In genomic region chr12:91793266-91793665, GRCm38 (mm10) we compare ENCODE assay signal across 21 mouse cellular contexts. TPM values are rescaled to one million over a fixed set of nuclear protein-coding genes. Genes with fewer than 3 reads are reported as not detected.
DNase-seq lines count a peak whose midpoint lies in the region; ATAC-seq and TF ChIP-seq lines count a peak whose summit lies in the region.
"Had no signal": no experiment of that assay in that cellular context is flagged by ENCODE, and none has a peak within 500 bp of the region (broad histone marks: within the 10 kb centered on the region; RNA-seq: fewer than 3 reads in every experiment).

No protein-coding gene starts in this region.

- H3K9me3 ChIP-seq in liver, embryonic 11.5 days (ENCODE audit: control insufficient read depth, low read length), result no peaks in the 10 kb centered on the region
- H3K9me3 ChIP-seq in liver, embryonic 12.5 days (replicated peaks), result no peaks in the 10 kb centered on the region
- H3K9me3 ChIP-seq in G1E (replicated peaks), result no peaks in the 10 kb centered on the region
- H3K9me3 ChIP-seq: embryonic facial prominence, embryonic 12.5 days; forebrain, embryonic 12.5 days; heart, embryonic 12.5 days; hindbrain, embryonic 10.5 days; intestine, embryonic 15.5 days had no signal

- TF ChIP-seq CTCF in G1E (IDR thresholded peaks at IDR 0.05; ENCODE audit: low read depth, low read length), result no peak

- 0 out of 2 replicates have a peak, but pooled peaks have one; percentile 41 for ATAC-seq in liver, embryonic 11.5 days (replicated peaks; ENCODE audit: low FRiP score)
- ATAC-seq in liver, embryonic 12.5 days, result no peak
- ATAC-seq in G1E (ENCODE audit: extremely low read depth, insufficient number of reproducible peaks, low FRiP score, poor library complexity, severe bottlenecking), result 0 out of 2 replicates have a peak, but pooled peaks have one; percentile 37
- ATAC-seq: activated CD4-positive, CD25-positive, alpha-beta regulatory T cell, adult 4 months; forebrain, postnatal 0 days; intestine, embryonic 15.5 days had no signal

- WGBS in liver, embryonic 11.5 days, result 74% methylated on average over 8 of the region's 8 CpGs
- 64% methylated on average over 8 of the region's 8 CpGs for WGBS in liver, embryonic 12.5 days (ENCODE audit: insufficient replicate concordance)

- no peak overlapping the region for H3K9ac ChIP-seq in liver, embryonic 11.5 days (ENCODE audit: low read depth, low read length)
- no peak overlapping the region for H3K9ac ChIP-seq in liver, embryonic 12.5 days
- H3K9ac ChIP-seq: embryonic facial prominence, embryonic 12.5 days; forebrain, embryonic 12.5 days; forebrain, postnatal 0 days; heart, embryonic 12.5 days; hindbrain, embryonic 14.5 days; intestine, embryonic 15.5 days had no signal

- H3K4me1 ChIP-seq in liver, embryonic 11.5 days (replicated peaks; ENCODE audit: control insufficient read depth, insufficient read depth, low read length), result no peaks in the 10 kb centered on the region
- 0 out of 2 replicates have a peak, but pooled peaks cover 2% of the 10 kb centered on the region for H3K4me1 ChIP-seq in liver, embryonic 12.5 days
- H3K4me1 ChIP-seq in G1E (ENCODE audit: insufficient read depth, low read depth, low read length), result peaks cover 33% of the 10 kb centered on the region
- H3K4me1 ChIP-seq: embryonic facial prominence, embryonic 12.5 days; forebrain, embryonic 12.5 days; hindbrain, embryonic 10.5 days; intestine, embryonic 15.5 days had no signal

- H3K4me3 ChIP-seq in liver, embryonic 11.5 days (ENCODE audit: low read depth, low read length), result no peak overlapping the region
- no peak overlapping the region for H3K4me3 ChIP-seq in liver, embryonic 12.5 days
- H3K4me3 ChIP-seq in G1E (ENCODE audit: low read depth, low read length), result no peak overlapping the region
- H3K4me3 ChIP-seq: embryonic facial prominence, embryonic 12.5 days; forebrain, embryonic 12.5 days; heart, embryonic 12.5 days; hindbrain, embryonic 10.5 days; intestine, embryonic 15.5 days had no signal

- no peaks in the 10 kb centered on the region for H3K27me3 ChIP-seq in liver, embryonic 11.5 days (replicated peaks; ENCODE audit: control insufficient read depth, insufficient read depth, low read length)
- H3K27me3 ChIP-seq in liver, embryonic 12.5 days (replicated peaks), result no peaks in the 10 kb centered on the region
- H3K27me3 ChIP-seq in G1E (ENCODE audit: insufficient read depth, low read length), result peaks cover 14% of the 10 kb centered on the region
- H3K27me3 ChIP-seq: embryonic facial prominence, embryonic 12.5 days; intestine, embryonic 15.5 days had no signal

- no peaks in the 10 kb centered on the region for H3K36me3 ChIP-seq in liver, embryonic 11.5 days (ENCODE audit: control insufficient read depth, insufficient read depth, low read length)
- H3K36me3 ChIP-seq in liver, embryonic 12.5 days, result no peaks in the 10 kb centered on the region
- no peaks in the 10 kb centered on the region for H3K36me3 ChIP-seq in G1E (replicated peaks)
- H3K36me3 ChIP-seq: embryonic facial prominence, embryonic 12.5 days; forebrain, embryonic 12.5 days; heart, embryonic 12.5 days; hindbrain, embryonic 10.5 days; intestine, embryonic 15.5 days had no signal

- no peak overlapping the region for H3K4me2 ChIP-seq in liver, embryonic 11.5 days
- H3K4me2 ChIP-seq in liver, embryonic 12.5 days, result no peak overlapping the region
- H3K4me2 ChIP-seq: embryonic facial prominence, embryonic 12.5 days; forebrain, embryonic 12.5 days; heart, embryonic 12.5 days; hindbrain, embryonic 14.5 days; intestine, embryonic 15.5 days had no signal

- H3K27ac ChIP-seq in liver, embryonic 11.5 days (ENCODE audit: low read depth, low read length), result no peak overlapping the region
- no peak overlapping the region for H3K27ac ChIP-seq in liver, embryonic 12.5 days
- H3K27ac ChIP-seq: embryonic facial prominence, embryonic 12.5 days; forebrain, embryonic 12.5 days; hindbrain, embryonic 10.5 days; hindbrain, embryonic 14.5 days; intestine, embryonic 15.5 days had no signal

- DNase-seq in liver, embryonic 11.5 days (ENCODE audit: low spot score), result no peak
- DNase-seq in G1E (ENCODE audit: low spot score) (no peak), adipocyte (ENCODE audit: low spot score) (no peak)
- peak; percentile 17 for DNase-seq in c-Kit-positive CD71-positive TER-119-negative erythroid progenitor cells, embryonic 14.5 days (ENCODE audit: low read depth)
- no peak for DNase-seq in urinary bladder, postnatal 25 days (ENCODE audit: low spot score)
- no peak for DNase-seq in lung, postnatal 25 days (ENCODE audit: low spot score)
- DNase-seq: adrenal gland, adult 2 months; cerebellum, adult 11 months; cerebellum, adult 8-10 months; cerebellum, postnatal 14 days; embryo, embryonic 11 days; forebrain, postnatal 0 days; gastrocnemius, postnatal 14 days had no signal

RNA-seq across cellular contexts. Expression of gene Ston2, which starts 5.1 kb away (rescaled TPM):
- polyA plus RNA-seq in liver, embryonic 11.5 days (2014; fragmentation: Nextera tagmentation; extraction: Ambion mirVana), result 29.1 and 33.6 TPM in 2 replicates
- polyA plus RNA-seq in liver, embryonic 12.5 days (2016; fragmentation: Nextera tagmentation; extraction: Ambion mirVana), result 35.7 and 37.9 TPM in 2 replicates
- total RNA-seq in G1E (2014; fragmentation: Nextera tagmentation), result 110 TPM in 2 replicates
- 33.4 and 34.0 TPM in 2 replicates for total RNA-seq in G1E (2017)
- 69.8 and 74.5 TPM in 2 replicates for polyA plus RNA-seq in G1E (2012)

RNA-seq across cellular contexts. Expression of gene Sel1l, which starts 55.7 kb away (rescaled TPM):
- polyA plus RNA-seq in liver, embryonic 11.5 days (2014; fragmentation: Nextera tagmentation; extraction: Ambion mirVana), result 67.1 and 71.5 TPM in 2 replicates
- 38.4 and 39.5 TPM in 2 replicates for polyA plus RNA-seq in liver, embryonic 12.5 days (2016; fragmentation: Nextera tagmentation; extraction: Ambion mirVana)
- total RNA-seq in G1E (2014; fragmentation: Nextera tagmentation) (107 and 119 TPM in 2 replicates), G1E (2017) (67.7 and 80.1 TPM in 2 replicates)
- polyA plus RNA-seq in G1E (2012), result 57.1 and 64.9 TPM in 2 replicates
